Mouse (Mus musculus): ENCODE measurements at regions not wholly inside any gene's neighbourhood (a gene's known extent, or its start where the extent isn't known, plus 50 kb on each side); places are given as distances from the start of the nearest gene placed in this dataset.

- in situ Hi-C loops (cut with MboI, MseI), result loop anchor here in 1 of 2 experiments (10.0 kb wide), 1 partner anchor 286 kb away; no protein-coding TSS in a partner anchor
Measured at GRCm38 (mm10) chr14:99609003-99609402, 310.5 kb downstream of the Klf5 start.

- in situ Hi-C loops (cut with MboI, MseI), result no loop called here
Measured at GRCm38 (mm10) chr14:99611435-99611834, 312.9 kb downstream of the Klf5 start.

- in situ Hi-C loops (cut with MboI, MseI), result no loop called here
Measured at GRCm38 (mm10) chr14:99612114-99612513, 313.6 kb downstream of the Klf5 start.

GRCm38 (mm10) chr14:99614748-99615147 is 316.3 kb downstream of the Klf5 start:
- in situ Hi-C loops (cut with MboI, MseI), result no loop called here

- in situ Hi-C loops (cut with MboI, MseI), result no loop called here
Measured at GRCm38 (mm10) chr14:99616655-99617335, 318.3 kb downstream of the Klf5 start.

- in situ Hi-C loops (cut with MboI, MseI), result no loop called here
Measured at GRCm38 (mm10) chr14:99617374-99617773, 318.9 kb downstream of the Klf5 start.

GRCm38 (mm10) chr14:99621538-99621937 is 323.0 kb downstream of the Klf5 start:
- in situ Hi-C loops (cut with MboI, MseI), result no loop called here

GRCm38 (mm10) chr14:99624380-99625327 is 326.2 kb downstream of the Klf5 start:
- in situ Hi-C loops (cut with MboI, MseI), result no loop called here

GRCm38 (mm10) chr14:99627615-99628014 is 329.1 kb downstream of the Klf5 start:
- in situ Hi-C loops (cut with MboI, MseI), result no loop called here

- in situ Hi-C loops (cut with MboI, MseI), result no loop called here
Measured at GRCm38 (mm10) chr14:99631092-99631491, 332.6 kb downstream of the Klf5 start.

GRCm38 (mm10) chr14:99632444-99632843 is 334.0 kb downstream of the Klf5 start:
- in situ Hi-C loops (cut with MboI, MseI), result no loop called here

GRCm38 (mm10) chr14:99635556-99636150 is 337.2 kb downstream of the Klf5 start:
- in situ Hi-C loops (cut with MboI, MseI), result no loop called here

GRCm38 (mm10) chr14:99641475-99642453 is 343.3 kb downstream of the Klf5 start:
- in situ Hi-C loops (cut with MboI, MseI), result no loop called here

GRCm38 (mm10) chr14:99646323-99646722 is 347.8 kb downstream of the Klf5 start:
- in situ Hi-C loops (cut with MboI, MseI), result no loop called here

GRCm38 (mm10) chr14:99674399-99674798 is 375.9 kb downstream of the Klf5 start:
- in situ Hi-C loops (cut with MboI, MseI), result no loop called here

GRCm38 (mm10) chr14:99687062-99687806 is 388.7 kb downstream of the Klf5 start:
- in situ Hi-C loops (cut with MboI, MseI), result no loop called here

GRCm38 (mm10) chr14:99688415-99688814 is 389.9 kb downstream of the Klf5 start:
- in situ Hi-C loops (cut with MboI, MseI), result no loop called here

- in situ Hi-C loops (cut with MboI, MseI), result no loop called here
Measured at GRCm38 (mm10) chr14:99696301-99696700, 397.8 kb downstream of the Klf5 start.

GRCm38 (mm10) chr14:99699545-99699944 is 401.1 kb downstream of the Klf5 start:
- in situ Hi-C loops (cut with MboI, MseI), result no loop called here

- in situ Hi-C loops (cut with MboI, MseI), result no loop called here
Measured at GRCm38 (mm10) chr14:99706004-99706403, 407.5 kb downstream of the Klf5 start.
